Mouse (Mus musculus): ENCODE measurements around the gene Map3k7. TPM values are rescaled to one million over a fixed set of nuclear protein-coding genes. Genes with fewer than 3 reads are reported as not detected.
A peak's percentile ranks its signal among the peaks of the same experiment; 100 is the strongest.

The Map3k7 gene
- polyA plus RNA-seq, 1 experiment from 2014 or later: 48.2 TPM

DNA sequence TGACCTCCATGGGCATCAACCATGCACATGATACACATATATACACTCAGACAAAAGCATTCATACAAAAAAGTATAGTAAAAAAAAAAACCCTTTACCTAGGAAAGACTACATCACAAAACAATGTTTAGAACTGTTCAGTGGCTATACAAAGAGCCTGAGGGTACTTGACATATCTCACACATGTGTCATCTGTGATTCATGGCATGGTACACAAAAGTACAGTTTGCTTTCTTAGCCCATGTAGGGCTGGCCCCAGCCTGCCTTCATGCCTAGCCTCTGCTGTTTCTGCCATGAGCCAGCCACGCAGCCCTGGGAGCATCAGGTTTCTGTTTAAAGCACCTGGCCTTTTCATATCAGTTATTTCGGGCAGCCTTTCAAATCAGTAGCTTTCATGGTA, 61.2 kb downstream of the Map3k7 start:
- no peak overlapping the region for H3K27ac ChIP-seq (replicated peaks; ENCODE audit: low read depth, low read length)
- DNase-seq (ENCODE audit: low spot score) (no peak), ATAC-seq (replicated peaks; ENCODE audit: insufficient number of reproducible peaks, low FRiP score, low TSS enrichment, low read depth) (no peak)
- WGBS: 88% methylated on average over 2 of the region's 2 CpGs
- no peak overlapping the region for H3K9ac ChIP-seq (replicated peaks; ENCODE audit: low read length)
- H3K9me3 ChIP-seq (replicated peaks; ENCODE audit: control insufficient read depth, low read length): no peaks in the 10 kb centered on the region
- H3K4me1 ChIP-seq (ENCODE audit: control insufficient read depth, insufficient read depth, low read length): no peaks in the 10 kb centered on the region
- no peaks in the 10 kb centered on the region for H3K27me3 ChIP-seq (ENCODE audit: control insufficient read depth, insufficient read depth, low read length)
- H3K4me2 ChIP-seq (ENCODE audit: low read depth, low read length): no peak overlapping the region
- no peak overlapping the region for H3K4me3 ChIP-seq (ENCODE audit: low read depth, low read length)
- H3K36me3 ChIP-seq (replicated peaks; ENCODE audit: control insufficient read depth, insufficient read depth, low read depth, low read length): no peaks in the 10 kb centered on the region

DNA sequence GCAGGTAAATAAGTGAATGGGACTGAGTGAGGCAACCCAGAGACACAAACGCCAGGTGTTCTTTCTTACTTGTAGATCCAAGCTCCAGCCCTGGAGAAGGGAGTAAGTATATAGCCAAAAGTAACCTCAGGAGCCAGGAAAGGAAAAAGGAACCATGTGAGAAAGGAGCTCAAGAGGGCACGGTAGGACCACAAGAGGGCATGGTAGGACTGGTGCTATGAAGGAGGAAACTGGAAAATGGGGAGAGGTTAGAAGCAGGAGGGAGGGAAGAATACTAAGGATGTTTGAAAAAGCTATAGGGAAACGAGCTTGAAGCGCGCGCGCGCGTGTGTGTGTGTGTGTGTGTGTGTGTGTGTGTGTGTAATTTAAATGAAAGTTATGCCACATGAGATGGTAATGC, 63.2 kb downstream of the Map3k7 start:
- Histone ChIP-seq H3K4me2 (ENCODE audit: low read depth, low read length) (no peak overlapping the region), H3K4me1 (ENCODE audit: control insufficient read depth, insufficient read depth, low read length) (no peaks in the 10 kb centered on the region), H3K27me3 (ENCODE audit: control insufficient read depth, insufficient read depth, low read length) (no peaks in the 10 kb centered on the region), H3K27ac (replicated peaks; ENCODE audit: low read depth, low read length) (no peak overlapping the region), H3K36me3 (replicated peaks; ENCODE audit: control insufficient read depth, insufficient read depth, low read depth, low read length) (no peaks in the 10 kb centered on the region), H3K4me3 (ENCODE audit: low read depth, low read length) (no peak overlapping the region), H3K9me3 (replicated peaks; ENCODE audit: control insufficient read depth, low read length) (no peaks in the 10 kb centered on the region), H3K9ac (replicated peaks; ENCODE audit: low read length) (no peak overlapping the region)
- no peak for ATAC-seq (replicated peaks; ENCODE audit: insufficient number of reproducible peaks, low FRiP score, low TSS enrichment, low read depth)
- DNase-seq (ENCODE audit: low spot score): no peak
- 92% methylated on average over 9 of the region's 9 CpGs for WGBS

DNA sequence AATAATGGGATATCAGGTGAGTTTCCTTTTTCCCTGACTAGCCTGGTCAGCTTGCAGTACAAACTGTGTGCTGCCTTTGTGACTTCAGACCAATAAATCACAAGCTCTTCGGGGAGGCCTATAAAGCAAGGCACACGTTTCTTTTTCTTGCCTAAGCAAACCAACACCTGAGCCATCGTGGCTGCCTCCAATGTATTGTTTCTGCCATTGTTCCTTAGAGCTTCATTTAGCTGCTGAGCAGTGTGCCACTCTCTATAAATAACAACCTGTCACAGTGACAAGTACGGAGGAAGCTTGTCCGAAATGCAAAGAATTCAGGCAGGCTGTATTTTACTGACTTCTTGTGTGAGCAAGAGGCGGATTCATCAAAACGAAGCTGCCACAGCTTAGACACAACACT, 73.4 kb downstream of the Map3k7 start:
- H3K9me3 ChIP-seq (replicated peaks; ENCODE audit: control insufficient read depth, low read length): no peaks in the 10 kb centered on the region
- no peak overlapping the region for H3K4me3 ChIP-seq (ENCODE audit: low read depth, low read length)
- H3K27me3 ChIP-seq (ENCODE audit: control insufficient read depth, insufficient read depth, low read length): no peaks in the 10 kb centered on the region
- WGBS: 73% methylated on average over 7 of the region's 7 CpGs
- ATAC-seq (replicated peaks; ENCODE audit: insufficient number of reproducible peaks, low FRiP score, low TSS enrichment, low read depth) (no peak), DNase-seq (ENCODE audit: low spot score) (no peak)
- no peak overlapping the region for H3K9ac ChIP-seq (replicated peaks; ENCODE audit: low read length)
- H3K36me3 ChIP-seq (replicated peaks; ENCODE audit: control insufficient read depth, insufficient read depth, low read depth, low read length): no peaks in the 10 kb centered on the region
- H3K27ac ChIP-seq (replicated peaks; ENCODE audit: low read depth, low read length): no peak overlapping the region
- no peaks in the 10 kb centered on the region for H3K4me1 ChIP-seq (ENCODE audit: control insufficient read depth, insufficient read depth, low read length)
- no peak overlapping the region for H3K4me2 ChIP-seq (ENCODE audit: low read depth, low read length)

DNA sequence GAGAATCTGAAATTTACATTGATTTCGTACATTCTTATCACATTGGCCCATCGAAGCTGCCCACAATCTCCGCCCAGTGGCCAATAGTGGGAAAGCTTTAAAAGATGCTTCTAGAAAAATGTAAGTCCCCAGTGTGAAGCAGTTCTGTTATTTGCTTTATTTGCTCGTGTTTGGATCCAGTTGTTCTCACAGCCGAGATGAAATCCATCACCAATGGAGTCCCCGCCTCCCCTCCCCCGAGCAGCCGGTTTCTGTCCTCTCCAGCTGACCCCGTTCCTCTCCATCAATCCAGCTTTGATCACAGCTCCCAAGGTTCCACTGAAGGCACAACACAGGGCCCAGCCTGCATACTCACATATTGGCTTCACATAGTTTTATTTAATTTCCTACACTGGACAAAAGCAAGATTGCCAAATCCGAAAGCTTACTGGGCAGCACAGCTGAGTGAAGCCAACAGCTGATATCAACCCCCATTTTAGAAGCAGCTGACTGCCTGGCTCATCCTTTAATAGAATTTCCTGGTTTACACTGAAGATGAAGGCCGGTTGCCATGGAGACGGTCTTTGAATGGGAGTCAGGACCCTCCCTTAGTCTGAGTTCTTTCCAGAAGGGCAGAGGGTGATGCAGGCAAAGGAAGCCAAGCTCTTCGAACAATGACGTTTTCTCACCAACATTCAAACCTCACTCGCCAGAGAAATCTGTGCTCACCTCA, 78.0 kb downstream of the Map3k7 start:
- Histone ChIP-seq H3K4me2 (ENCODE audit: low read depth, low read length) (no peak overlapping the region), H3K36me3 (replicated peaks; ENCODE audit: control insufficient read depth, insufficient read depth, low read depth, low read length) (no peaks in the 10 kb centered on the region), H3K27me3 (ENCODE audit: control insufficient read depth, insufficient read depth, low read length) (no peaks in the 10 kb centered on the region), H3K9ac (replicated peaks; ENCODE audit: low read length) (no peak overlapping the region), H3K9me3 (replicated peaks; ENCODE audit: control insufficient read depth, low read length) (no peaks in the 10 kb centered on the region), H3K4me3 (ENCODE audit: low read depth, low read length) (no peak overlapping the region), H3K27ac (replicated peaks; ENCODE audit: low read depth, low read length) (no peak overlapping the region), H3K4me1 (ENCODE audit: control insufficient read depth, insufficient read depth, low read length) (no peaks in the 10 kb centered on the region)
- peak; percentile 71 for DNase-seq (ENCODE audit: low spot score)
- 67% methylated on average over 15 of the region's 15 CpGs for whole genome bisulfite sequencing
- peak; percentile 41; the same call in 1 of the 2 replicates for ATAC-seq (replicated peaks; ENCODE audit: insufficient number of reproducible peaks, low FRiP score, low TSS enrichment, low read depth)

DNA sequence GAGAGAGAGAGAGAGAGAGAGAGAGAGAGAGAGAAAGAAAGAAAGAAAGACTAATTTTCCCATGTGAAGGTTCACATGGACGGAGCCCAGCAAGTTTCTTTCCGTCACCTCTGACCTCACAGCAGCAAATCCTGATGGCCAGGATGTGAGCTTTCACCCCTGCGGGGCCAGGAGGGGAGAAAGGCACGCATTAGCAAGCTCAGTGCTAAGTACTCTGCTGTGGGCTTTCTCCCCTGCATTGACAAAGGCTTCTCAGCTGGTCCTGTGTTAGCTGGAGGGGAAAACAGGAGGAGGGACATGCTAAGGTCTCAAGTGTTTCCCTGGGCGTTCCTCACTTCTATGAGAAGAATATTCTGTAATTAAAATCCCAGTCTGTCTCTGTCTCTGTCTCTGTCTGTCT, 81.3 kb downstream of the Map3k7 start:
- Histone ChIP-seq H3K27ac (replicated peaks; ENCODE audit: low read depth, low read length) (no peak overlapping the region), H3K9ac (replicated peaks; ENCODE audit: low read length) (no peak overlapping the region), H3K4me1 (ENCODE audit: control insufficient read depth, insufficient read depth, low read length) (no peaks in the 10 kb centered on the region), H3K9me3 (replicated peaks; ENCODE audit: control insufficient read depth, low read length) (no peaks in the 10 kb centered on the region), H3K4me3 (ENCODE audit: low read depth, low read length) (no peak overlapping the region), H3K36me3 (replicated peaks; ENCODE audit: control insufficient read depth, insufficient read depth, low read depth, low read length) (no peaks in the 10 kb centered on the region), H3K27me3 (ENCODE audit: control insufficient read depth, insufficient read depth, low read length) (no peaks in the 10 kb centered on the region), H3K4me2 (ENCODE audit: low read depth, low read length) (no peak overlapping the region)
- ATAC-seq (replicated peaks; ENCODE audit: insufficient number of reproducible peaks, low FRiP score, low TSS enrichment, low read depth) (no peak), DNase-seq (ENCODE audit: low spot score) (peak; percentile 12)
- WGBS: 4% methylated on average over 5 of the region's 5 CpGs

DNA sequence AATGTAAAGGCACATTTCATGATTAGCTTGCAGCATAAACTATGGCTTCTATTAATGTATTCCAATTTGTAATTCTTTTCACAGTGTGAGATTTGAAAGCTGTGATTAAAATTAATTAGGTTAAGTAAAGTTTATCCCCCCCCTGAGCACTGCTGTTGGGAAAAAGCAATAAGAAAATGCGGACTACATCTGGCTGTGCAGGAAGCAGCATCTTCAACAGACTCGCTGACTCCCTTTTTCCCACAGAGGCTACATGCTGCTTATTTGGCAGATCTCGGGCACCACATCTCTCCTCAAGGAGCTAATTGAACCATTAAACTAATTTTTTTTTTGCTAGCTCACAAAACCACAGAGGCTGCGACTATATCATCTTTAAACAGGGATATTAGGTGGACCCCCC, 85.9 kb downstream of the Map3k7 start:
- Histone ChIP-seq H3K4me1 (ENCODE audit: control insufficient read depth, insufficient read depth, low read length) (no peaks in the 10 kb centered on the region), H3K27ac (replicated peaks; ENCODE audit: low read depth, low read length) (no peak overlapping the region), H3K27me3 (ENCODE audit: control insufficient read depth, insufficient read depth, low read length) (no peaks in the 10 kb centered on the region), H3K9ac (replicated peaks; ENCODE audit: low read length) (no peak overlapping the region), H3K4me3 (ENCODE audit: low read depth, low read length) (no peak overlapping the region), H3K9me3 (replicated peaks; ENCODE audit: control insufficient read depth, low read length) (no peaks in the 10 kb centered on the region), H3K4me2 (ENCODE audit: low read depth, low read length) (no peak overlapping the region), H3K36me3 (replicated peaks; ENCODE audit: control insufficient read depth, insufficient read depth, low read depth, low read length) (no peaks in the 10 kb centered on the region)
- WGBS: 60% methylated on average over 4 of the region's 4 CpGs
- ATAC-seq (replicated peaks; ENCODE audit: insufficient number of reproducible peaks, low FRiP score, low TSS enrichment, low read depth): no peak
- DNase-seq (ENCODE audit: low spot score): no peak

DNA sequence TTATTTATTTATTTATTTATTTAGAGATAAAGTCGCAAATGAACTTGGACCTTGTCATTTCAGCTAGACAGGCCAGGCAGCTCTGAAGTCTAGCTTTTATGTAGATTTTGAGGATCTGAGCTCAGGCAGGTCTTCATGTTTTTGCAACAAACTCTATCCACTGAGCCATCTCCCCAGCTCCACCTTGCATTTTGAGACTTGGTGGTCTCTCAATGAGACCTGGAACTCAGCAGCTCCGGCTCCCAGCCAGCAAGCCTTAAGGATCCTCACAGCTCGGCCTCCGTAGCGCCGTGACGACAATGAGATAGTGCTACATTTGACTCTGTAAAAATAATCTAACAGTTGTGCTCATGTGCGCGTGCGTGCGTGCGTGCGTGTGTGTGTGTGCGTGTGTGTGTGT, 89.3 kb downstream of the Map3k7 start:
- H3K4me2 ChIP-seq (ENCODE audit: low read depth, low read length): no peak overlapping the region
- no peaks in the 10 kb centered on the region for H3K4me1 ChIP-seq (ENCODE audit: control insufficient read depth, insufficient read depth, low read length)
- DNase-seq (ENCODE audit: low spot score) (no peak), ATAC-seq (replicated peaks; ENCODE audit: insufficient number of reproducible peaks, low FRiP score, low TSS enrichment, low read depth) (no peak)
- H3K27me3 ChIP-seq (ENCODE audit: control insufficient read depth, insufficient read depth, low read length): no peaks in the 10 kb centered on the region
- no peak overlapping the region for H3K4me3 ChIP-seq (ENCODE audit: low read depth, low read length)
- 93% methylated on average over 14 of the region's 14 CpGs for WGBS
- H3K9me3 ChIP-seq (replicated peaks; ENCODE audit: control insufficient read depth, low read length): no peaks in the 10 kb centered on the region
- no peak overlapping the region for H3K9ac ChIP-seq (replicated peaks; ENCODE audit: low read length)
- no peaks in the 10 kb centered on the region for H3K36me3 ChIP-seq (replicated peaks; ENCODE audit: control insufficient read depth, insufficient read depth, low read depth, low read length)
- no peak overlapping the region for H3K27ac ChIP-seq (replicated peaks; ENCODE audit: low read depth, low read length)

DNA sequence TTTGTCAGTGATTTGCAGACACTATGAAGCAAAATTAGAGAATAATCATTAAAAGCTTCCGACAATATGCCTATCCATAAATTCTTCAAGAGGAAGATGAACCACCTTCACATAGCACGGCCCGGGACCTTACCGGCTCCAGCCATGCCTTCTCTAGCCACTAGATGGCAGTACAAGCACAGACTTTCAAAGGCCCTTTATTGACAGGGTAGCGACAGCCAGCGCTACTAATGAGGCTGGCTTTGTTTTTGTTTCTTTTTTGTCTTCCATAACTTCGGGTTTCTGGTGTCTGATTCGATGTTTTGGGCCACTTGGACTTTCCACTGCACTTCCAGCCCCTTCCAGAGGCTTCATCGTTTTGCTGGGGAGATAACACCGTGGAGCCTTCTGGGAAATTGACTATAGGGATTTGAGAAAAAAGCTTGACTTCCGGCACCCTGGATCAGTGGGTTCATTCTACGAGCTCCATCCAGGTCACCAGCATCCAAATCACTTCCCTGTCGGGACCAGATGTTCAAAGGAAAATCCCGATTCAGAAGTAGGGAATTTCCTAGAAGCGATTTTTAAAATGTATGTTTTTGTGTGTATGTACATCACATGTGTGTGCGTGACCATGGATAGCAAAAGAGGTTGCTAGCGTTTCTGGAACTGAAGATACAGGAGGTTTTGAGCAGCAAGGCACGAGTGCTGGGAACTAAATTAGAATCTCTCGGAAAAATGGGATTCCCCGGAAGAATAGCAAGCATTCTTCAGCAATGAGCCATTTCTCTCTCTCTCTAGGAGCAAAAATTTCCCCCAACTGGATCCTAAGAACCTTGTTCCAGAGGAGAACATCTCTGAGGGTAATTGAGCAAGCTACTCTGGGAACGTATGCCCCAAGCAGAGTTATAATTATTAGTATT, 91.5 kb downstream of the Map3k7 start:
- no peaks in the 10 kb centered on the region for H3K4me1 ChIP-seq (ENCODE audit: control insufficient read depth, insufficient read depth, low read length)
- H3K4me2 ChIP-seq (ENCODE audit: low read depth, low read length): peak overlapping the region; percentile 32; the same call in 1 of the 2 replicates
- peak overlapping the region; percentile 7 for H3K4me3 ChIP-seq (ENCODE audit: low read depth, low read length)
- no peak overlapping the region for H3K27ac ChIP-seq (replicated peaks; ENCODE audit: low read depth, low read length)
- no peaks in the 10 kb centered on the region for H3K36me3 ChIP-seq (replicated peaks; ENCODE audit: control insufficient read depth, insufficient read depth, low read depth, low read length)
- peak; percentile 87 for ATAC-seq (replicated peaks; ENCODE audit: insufficient number of reproducible peaks, low FRiP score, low TSS enrichment, low read depth)
- peak overlapping the region; percentile 29; the same call in 1 of the 2 replicates for H3K9ac ChIP-seq (replicated peaks; ENCODE audit: low read length)
- H3K9me3 ChIP-seq (replicated peaks; ENCODE audit: control insufficient read depth, low read length): no peaks in the 10 kb centered on the region
- WGBS: 24% methylated on average over 21 of the region's 21 CpGs
- no peaks in the 10 kb centered on the region for H3K27me3 ChIP-seq (ENCODE audit: control insufficient read depth, insufficient read depth, low read length)
- peak; percentile 89 for DNase-seq (ENCODE audit: low spot score)

All from embryonic facial prominence, embryonic 11.5 days (tissue).